In genomic region chr5:139091713-139092112, GRCm38 (mm10) we compare ENCODE assay signal across 25 mouse cellular contexts.
"Had no signal": no experiment of that assay in that cellular context is flagged by ENCODE, and none has a peak within 500 bp of the region (broad histone marks: within the 10 kb centered on the region; RNA-seq: fewer than 3 reads in every experiment).

No protein-coding gene starts in this region.

- H3K27ac ChIP-seq: heart, embryonic 10.5 days; hindbrain, embryonic 13.5 days; hindbrain, embryonic 15.5 days; hindbrain, postnatal 0 days; kidney, embryonic 15.5 days; kidney, postnatal 0 days; limb, embryonic 13.5 days; limb, embryonic 15.5 days; liver, embryonic 12.5 days; liver, embryonic 14.5 days had no signal

- ATAC-seq: hindbrain, postnatal 0 days; intestine, embryonic 16.5 days; liver, embryonic 12.5 days had no signal

- H3K9ac ChIP-seq: heart, embryonic 12.5 days; hindbrain, embryonic 13.5 days; hindbrain, embryonic 15.5 days; kidney, embryonic 15.5 days; limb, embryonic 13.5 days; limb, embryonic 15.5 days; liver, embryonic 12.5 days; liver, embryonic 14.5 days had no signal

- H3K9me3 ChIP-seq: heart, embryonic 10.5 days; heart, embryonic 12.5 days; hindbrain, embryonic 13.5 days; hindbrain, embryonic 15.5 days; limb, embryonic 13.5 days; limb, embryonic 15.5 days; liver, embryonic 12.5 days had no signal

- DNase-seq: gastrocnemius, postnatal 14 days; gastrocnemius, postnatal 36 days; heart, adult 18-20 months; heart, postnatal 10 days; heart, postnatal 36 days; kidney, adult 11 months; kidney, adult 2 months; kidney, adult 9 months; kidney, postnatal 14 days; kidney, postnatal 36 days; layer of hippocampus, adult 9-11 months; layer of hippocampus, postnatal 36 days; left cerebral cortex, postnatal 4 days had no signal

- H3K36me3 ChIP-seq: heart, embryonic 10.5 days; heart, embryonic 12.5 days; kidney, embryonic 15.5 days; limb, embryonic 13.5 days; limb, embryonic 15.5 days; liver, embryonic 12.5 days had no signal

- H3K4me1 ChIP-seq: hindbrain, embryonic 15.5 days; limb, embryonic 13.5 days; limb, embryonic 15.5 days had no signal

- H3K27me3 ChIP-seq: heart, embryonic 12.5 days; hindbrain, embryonic 13.5 days; hindbrain, embryonic 15.5 days; kidney, embryonic 15.5 days; limb, embryonic 13.5 days; limb, embryonic 15.5 days had no signal

- H3K4me3 ChIP-seq: heart, embryonic 10.5 days; heart, embryonic 12.5 days; hindbrain, embryonic 13.5 days; hindbrain, embryonic 15.5 days; kidney, embryonic 15.5 days; limb, embryonic 13.5 days; limb, embryonic 15.5 days; liver, embryonic 12.5 days had no signal

- H3K4me2 ChIP-seq: heart, embryonic 12.5 days; hindbrain, embryonic 13.5 days; hindbrain, embryonic 15.5 days; kidney, embryonic 15.5 days; limb, embryonic 13.5 days; limb, embryonic 15.5 days; liver, embryonic 12.5 days had no signal
